Mouse (Mus musculus) neural tube, embryonic 14.5 days (tissue): Measurements from ENCODE around the gene Ckap5. TPM values are rescaled to one million over a fixed set of nuclear protein-coding genes. Genes with fewer than 3 reads are reported as not detected.

ENCODE experiments used
- polyA plus RNA-seq: library from polyadenylated mRNA; unstranded; fragments of >200 nt; fragmentation: Nextera tagmentation; extraction: Ambion mirVana; gene quantifications from 2 replicates; pipeline ENCODE4 v1.2.1, GENCODE M21; 2014

The Ckap5 gene
- polyA plus RNA-seq, 1 experiment from 2014 or later, result 123 TPM

Other genes with a start within 250 kb of the Ckap5 start
- 149 and 163 TPM in 2 replicates for gene 1110051M20Rik, start 82.1 kb upstream of the Ckap5 start, polyA plus RNA-seq
- 6.4 and 7.2 TPM in 2 replicates for gene Lrp4, start 69.3 kb upstream of the Ckap5 start, polyA plus RNA-seq
- 0.36 and 0.39 TPM in 2 replicates for gene F2, start 109.7 kb downstream of the Ckap5 start, polyA plus RNA-seq
- gene Zfp408, start 123.0 kb downstream of the Ckap5 start, polyA plus RNA-seq, result 6.4 and 9.3 TPM in 2 replicates
- 85.9 and 89.3 TPM in 2 replicates for gene Arhgap1, start 123.1 kb downstream of the Ckap5 start, polyA plus RNA-seq
- gene Atg13, start 183.8 kb downstream of the Ckap5 start, polyA plus RNA-seq, result 42.3 and 43.5 TPM in 2 replicates
- gene Harbi1, start 184.1 kb downstream of the Ckap5 start, polyA plus RNA-seq, result 16.5 and 17.7 TPM in 2 replicates
- gene Ambra1, start 203.4 kb downstream of the Ckap5 start, polyA plus RNA-seq, result 23.6 and 24.2 TPM in 2 replicates